Mouse (Mus musculus) Patski (cell line): ENCODE measurements around the gene Rpl36a. TPM values are rescaled to one million over a fixed set of nuclear protein-coding genes. Genes with fewer than 3 reads are reported as not detected.
A peak's percentile ranks its signal among the peaks of the same experiment; 100 is the strongest.
"Not testable (repeated sequence)": the region's sequence is repeated elsewhere in the genome, so short reads cannot be mapped to it uniquely, and the experiment has no call there.

Experiments used
- ATAC-seq: fragments of 100-300 bp; one replicate; pipeline ENCODE4 v1.8.0; 2021
- CTCF ChIA-PET: fragments of 350-600 bp; sonication (Branson Sonifier 250); formaldehyde crosslinking; loops from one replicate; lab custom pipeline; 2022; ENCODE audit warnings: inconsistent platforms; lab: Charles Lee
- POLR2A ChIA-PET: fragments of 350-600 bp; sonication (Branson Sonifier 250); formaldehyde crosslinking; loops from one replicate; lab custom pipeline; 2022; ENCODE audit warnings: antibody characterized with exemption, inconsistent platforms; lab: Charles Lee
- DNase-seq: peaks from one replicate; pipeline ENCODE4 v3.0.0-alpha.2; 2011; ENCODE audit warnings: low read depth, low spot score
- H3K27me3 ChIP-seq: fragments of 371-371 bp; one replicate; pipeline ENCODE4 v1.5.1; 2021
- CTCF ChIP-seq: fragments of 100-300 bp; IDR thresholded peaks from one replicate; pipeline ENCODE4 v1.5.1; 2021
- in situ Hi-C: fragments of 300-500 bp; cut with MboI; formaldehyde crosslinking; loops from 3 replicates; pipeline ENCODE4 v1.11.1; 2018; ENCODE audit warnings: low pct_unique_long_range_greater_than_20kb, mixed read lengths
- polyA plus RNA-seq: library from polyadenylated mRNA; unstranded; gene quantifications from one replicate; pipeline ENCODE4 v1.2.3, GENCODE M21; 2021

Gene Rpl36a
- polyA plus RNA-seq = 555 TPM

DNA sequence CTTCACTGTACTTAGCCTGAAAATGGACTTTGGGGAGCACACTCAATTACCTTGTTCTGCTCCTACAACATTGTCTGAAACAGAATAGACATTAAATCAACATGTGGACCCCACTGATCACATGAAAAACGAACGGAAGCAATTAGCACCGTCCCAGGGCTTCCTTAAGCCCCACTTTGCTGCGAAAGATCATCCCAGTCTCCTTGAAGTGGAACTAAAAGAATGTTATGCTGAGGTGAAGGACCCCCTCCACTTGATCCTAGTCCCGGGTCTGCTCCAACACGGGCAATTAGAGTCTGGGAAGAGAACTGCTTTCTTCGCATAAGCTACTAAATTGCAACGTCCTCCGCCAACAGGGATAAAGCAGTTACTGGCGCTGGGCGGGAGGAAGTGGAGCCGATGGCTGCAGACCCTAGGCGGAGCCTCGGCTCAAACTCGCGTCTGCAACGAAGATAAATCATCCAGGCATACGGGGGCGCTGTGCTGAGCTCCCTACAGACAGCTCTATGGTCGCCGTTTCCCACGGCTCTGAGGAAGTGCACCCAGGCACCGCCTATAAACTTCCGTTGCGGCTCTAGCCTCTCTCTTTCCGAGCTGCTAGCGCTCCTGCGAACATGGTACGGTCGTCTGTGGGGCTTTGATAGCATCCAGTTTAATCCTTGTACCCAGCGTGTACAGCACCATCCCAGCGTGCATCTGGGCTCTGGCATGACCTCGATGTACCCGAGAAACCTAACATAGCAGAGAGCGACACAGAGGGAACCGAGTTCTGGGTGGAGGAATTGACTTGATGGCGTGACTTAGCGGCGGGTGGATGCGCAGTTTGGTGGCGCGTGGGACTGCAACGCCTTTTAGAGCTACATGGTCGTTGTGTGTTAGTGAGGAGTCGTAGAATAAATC lies at the start of gene Rpl36a:
Gene Rpl36a (plus strand): TSS at position 552 of the 900 bp plus-strand sequence.
- in situ Hi-C loops = no loop called here
- ChIA-PET CTCF (interaction anchor here (1.2 to 2.1 kb wide), 3 partner anchors 9 to 28 kb away, joined by 4 to 9 read pairs (median 6); partner anchors contain the start of genes Gla and Hnrnph2), POLR2A (interaction anchor here (1.0 kb wide), 1 partner anchor 15 kb away, joined by 5 read pairs; no protein-coding TSS in a partner anchor)
- TF ChIP-seq CTCF = peak; percentile 79
- H3K27me3 ChIP-seq = peaks cover 15% of the 10 kb centered on the region
- ATAC-seq (peak; percentile 97), DNase-seq (peak; percentile 63)

DNA sequence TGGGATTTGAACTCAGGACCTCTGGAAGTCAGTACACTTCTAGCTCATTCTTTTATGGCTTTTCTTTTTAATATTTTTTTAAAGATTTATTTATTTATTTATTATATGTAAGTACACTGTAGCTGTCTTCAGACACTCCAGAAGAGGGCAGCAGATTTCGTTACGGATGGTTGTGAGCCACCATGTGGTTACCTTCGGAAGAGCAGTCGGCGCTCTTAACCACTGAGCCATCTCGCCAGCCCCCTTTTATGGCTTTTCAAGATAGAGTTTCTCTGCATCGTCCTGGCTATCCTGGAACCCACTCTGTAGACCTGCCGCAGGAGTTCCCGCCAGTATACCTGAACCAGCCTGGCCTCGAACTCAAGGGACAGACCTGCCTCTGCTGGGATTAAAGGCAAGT lies 45.7 kb upstream of the Rpl36a start:
- POLR2A ChIA-PET, ATAC-seq, in situ Hi-C loops, DNase-seq, H3K27me3 ChIP-seq: not testable (repeated sequence)
- CTCF ChIA-PET = interaction anchor here (0.9 to 1.3 kb wide), 5 partner anchors 9 to 51 kb away, joined by 3 to 5 read pairs (median 3); no protein-coding TSS in a partner anchor

DNA sequence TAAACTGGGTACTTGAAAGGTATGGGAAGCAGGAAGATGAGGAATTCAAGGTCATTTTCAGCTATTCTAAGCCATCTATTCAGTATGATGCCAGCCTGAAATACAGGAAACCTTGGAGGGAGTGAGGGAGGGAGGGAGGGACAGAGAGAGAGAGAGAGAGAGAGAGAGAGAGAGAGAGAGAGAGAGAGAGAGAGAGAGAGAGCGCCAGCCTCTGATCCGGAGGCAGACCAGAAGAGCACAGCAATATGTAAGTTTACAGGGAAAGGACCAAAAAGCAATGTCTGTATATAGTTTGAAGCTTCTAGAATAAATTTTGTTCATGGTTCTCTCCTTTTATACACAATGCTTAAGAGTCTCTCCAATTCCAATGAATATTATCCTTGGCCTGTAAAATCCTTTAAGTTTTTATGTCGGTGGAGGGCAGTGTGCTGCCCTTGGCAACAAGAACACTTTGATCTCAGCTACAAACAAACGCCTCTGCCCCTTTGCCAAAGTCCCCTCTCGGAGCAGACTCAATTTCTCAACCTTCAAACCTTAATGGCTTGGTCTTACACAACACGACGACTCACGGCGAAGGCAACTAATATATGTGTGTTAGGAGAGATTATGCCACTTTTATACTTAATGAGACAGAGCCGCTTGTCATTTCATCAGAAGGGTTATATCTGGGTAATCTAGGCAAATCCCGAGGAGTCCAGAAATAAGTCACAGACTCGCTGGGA lies 44.9 kb upstream of the Rpl36a start:
- in situ Hi-C loops = no loop called here
- CTCF ChIA-PET = interaction anchor here (1.1 to 1.3 kb wide), 3 partner anchors 10 to 59 kb away, joined by 3 read pairs; no protein-coding TSS in a partner anchor
- peaks cover 8% of the 10 kb centered on the region for H3K27me3 ChIP-seq
- DNase-seq (no peak), ATAC-seq (peak; percentile 5)
- POLR2A ChIA-PET = no interaction called here
- no peak for TF ChIP-seq CTCF

- in situ Hi-C loops = no loop called here
- H3K27me3 ChIP-seq = peaks cover under 1% of the 10 kb centered on the region
- ChIA-PET POLR2A (no interaction called here), CTCF (interaction anchor here (1.1 to 1.3 kb wide), 3 partner anchors 9 to 59 kb away, joined by 3 to 4 read pairs (median 3); no protein-coding TSS in a partner anchor)
- no peak for TF ChIP-seq CTCF
- no peak for DNase-seq
- ATAC-seq = peak; percentile 88
Observed at GRCm38 (mm10) chrX:134541145-134541954, 44.1 kb upstream of the Rpl36a start, which contains the start of gene Timm8a1. Gene Timm8a1, minus strand, starts transcription at chrX:134541865.

GRCm38 (mm10) chrX:134541955-134542308 lies 43.5 kb upstream of the Rpl36a start:
- in situ Hi-C loops = no loop called here
- ATAC-seq (no peak), DNase-seq (no peak)
- no peak for TF ChIP-seq CTCF
- no peaks in the 10 kb centered on the region for H3K27me3 ChIP-seq
- POLR2A ChIA-PET = no interaction called here
- CTCF ChIA-PET = interaction anchor here (1.2 to 1.3 kb wide), 2 partner anchors 9 to 34 kb away, joined by 3 to 4 read pairs; no protein-coding TSS in a partner anchor

DNA sequence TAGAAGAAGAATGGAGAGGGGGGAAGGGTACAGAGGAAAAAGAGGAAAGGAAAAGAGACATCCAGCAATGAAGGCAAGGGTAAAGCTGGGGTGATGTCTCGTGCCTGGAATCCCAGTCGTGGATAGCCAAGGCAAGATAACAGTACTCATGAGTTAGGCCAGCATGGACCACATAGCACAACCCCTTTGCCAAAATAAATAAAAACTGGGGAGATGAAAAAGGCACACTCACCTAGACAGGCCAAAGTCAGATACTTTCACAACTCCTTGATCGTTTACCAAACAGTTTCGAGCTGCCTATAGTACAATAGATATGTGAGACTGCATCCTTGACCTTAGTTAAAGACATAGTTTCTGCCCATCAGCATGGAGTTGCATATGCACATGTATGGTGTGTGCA lies 38.1 kb upstream of the Rpl36a start:
- H3K27me3 ChIP-seq = no peaks in the 10 kb centered on the region
- in situ Hi-C loops = no loop called here
- ChIA-PET CTCF (no interaction called here), POLR2A (no interaction called here)
- ATAC-seq (no peak), DNase-seq (no peak)
- TF ChIP-seq CTCF = no peak

- in situ Hi-C loops = no loop called here
- DNase-seq (no peak), ATAC-seq (no peak)
- CTCF ChIA-PET = interaction anchor here (0.8 to 1.4 kb wide), 3 partner anchors 10 to 32 kb away, joined by 3 read pairs; partner anchors contain the start of genes Btk and Timm8a1
- POLR2A ChIA-PET = no interaction called here
- H3K27me3 ChIP-seq = no peaks in the 10 kb centered on the region
- TF ChIP-seq CTCF = peak; percentile 67
Observed at GRCm38 (mm10) chrX:134550903-134551302, 34.6 kb upstream of the Rpl36a start.

DNA sequence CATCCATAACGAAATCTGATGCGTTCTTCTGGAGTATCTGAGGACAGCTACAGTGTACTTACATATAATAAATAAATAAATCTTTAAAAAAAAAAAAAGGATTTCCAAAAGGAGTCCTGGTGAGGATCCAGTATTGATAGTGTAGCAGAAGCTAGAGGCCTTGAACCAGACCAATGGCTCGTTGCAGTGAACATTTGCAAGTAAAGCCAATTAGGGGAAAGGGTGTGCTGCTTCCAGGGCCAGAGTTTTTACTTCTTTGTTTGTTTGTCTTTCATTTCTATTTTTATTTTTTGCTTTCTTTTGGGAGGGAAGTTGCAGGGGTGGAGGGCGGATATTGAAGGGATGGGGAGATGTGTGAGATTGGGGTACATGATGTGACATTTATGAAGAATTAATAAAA lies 32.1 kb upstream of the Rpl36a start:
- peaks cover 3% of the 10 kb centered on the region for H3K27me3 ChIP-seq
- in situ Hi-C loops = no loop called here
- ChIA-PET CTCF (no interaction called here), POLR2A (no interaction called here)
- no peak for ATAC-seq
- TF ChIP-seq CTCF = no peak
- DNase-seq = no peak

GRCm38 (mm10) chrX:134554425-134554824 lies 31.0 kb upstream of the Rpl36a start:
- ChIA-PET POLR2A (interaction anchor here (0.7 kb wide), 1 partner anchor 21 kb away, joined by 3 read pairs; no protein-coding TSS in a partner anchor), CTCF (interaction anchor here (1.3 kb wide), 1 partner anchor 9 kb away, joined by 3 read pairs; no protein-coding TSS in a partner anchor)
- H3K27me3 ChIP-seq = peaks cover 6% of the 10 kb centered on the region
- DNase-seq (no peak), ATAC-seq (no peak)
- in situ Hi-C loops = no loop called here
- TF ChIP-seq CTCF = no peak
